8 mouse cellular contexts compared by ENCODE assay signal in genomic region chr5:59996698-59997097, GRCm38 (mm10).
DNase-seq lines count a peak whose midpoint lies in the region; ATAC-seq and TF ChIP-seq lines count a peak whose summit lies in the region.
"Had no signal": no experiment of that assay in that cellular context is flagged by ENCODE, and none has a peak within 500 bp of the region (broad histone marks: within the 10 kb centered on the region; RNA-seq: fewer than 3 reads in every experiment).

No protein-coding gene starts in this region.

- no peaks in the 10 kb centered on the region for H3K4me1 ChIP-seq in kidney, embryonic 16.5 days (ENCODE audit: insufficient read depth, low read length)
- no peaks in the 10 kb centered on the region for H3K4me1 ChIP-seq in cortical plate, adult 2 months (ENCODE audit: control insufficient read depth, insufficient read depth, low read length)
- no peaks in the 10 kb centered on the region for H3K4me1 ChIP-seq in liver, postnatal 0 days (ENCODE audit: insufficient read depth)
- H3K4me1 ChIP-seq: limb, embryonic 12.5 days had no signal

- H3K27ac ChIP-seq in kidney, embryonic 16.5 days (ENCODE audit: low read length) = no peak overlapping the region
- H3K27ac ChIP-seq in cortical plate, adult 2 months (ENCODE audit: insufficient read depth, low read length) = no peak overlapping the region
- H3K27ac ChIP-seq in liver, postnatal 0 days (ENCODE audit: low read depth) = no peak overlapping the region
- H3K27ac ChIP-seq: limb, embryonic 12.5 days had no signal

- no peak overlapping the region for H3K4me2 ChIP-seq in kidney, embryonic 16.5 days (replicated peaks; ENCODE audit: low read depth, low read length)
- no peak overlapping the region for H3K4me2 ChIP-seq in liver, postnatal 0 days (ENCODE audit: low read depth, low read length)
- H3K4me2 ChIP-seq: limb, embryonic 12.5 days had no signal

- no peak overlapping the region for H3K4me3 ChIP-seq in kidney, embryonic 16.5 days (ENCODE audit: low read length)
- no peak overlapping the region for H3K4me3 ChIP-seq in cortical plate, adult 2 months (ENCODE audit: insufficient read depth, low read length)
- H3K4me3 ChIP-seq in liver, postnatal 0 days (ENCODE audit: low read depth, low read length) = no peak overlapping the region
- H3K4me3 ChIP-seq: limb, embryonic 12.5 days had no signal

- no peaks in the 10 kb centered on the region for H3K9me3 ChIP-seq in kidney, embryonic 16.5 days (ENCODE audit: low read length)
- no peaks in the 10 kb centered on the region for H3K9me3 ChIP-seq in liver, postnatal 0 days (ENCODE audit: low read length)
- H3K9me3 ChIP-seq: limb, embryonic 12.5 days had no signal

- no peak for TF ChIP-seq POLR2A in cortical plate, adult 2 months (IDR thresholded peaks at IDR 0.05; ENCODE audit: extremely low read depth, insufficient read depth, low read length)

- TF ChIP-seq CTCF in cortical plate, adult 2 months (IDR thresholded peaks at IDR 0.05; ENCODE audit: extremely low read depth, insufficient read depth, low read length) = peak; percentile 53
- peak; percentile 44 for TF ChIP-seq CTCF in liver, postnatal 0 days (IDR thresholded peaks at IDR 0.05; ENCODE audit: low read depth)

- peak; percentile 18 for DNase-seq in kidney, postnatal 4 days
- DNase-seq in layer of hippocampus, adult 11-12 months (ENCODE audit: low spot score) = peak; percentile 42
- no peak for DNase-seq in liver, postnatal 0 days
- DNase-seq in thymus, postnatal 36 days = no peak

- WGBS in kidney, embryonic 16.5 days = 66% methylated on average over 3 of the region's 3 CpGs
- WGBS in liver, postnatal 0 days (ENCODE audit: insufficient replicate concordance) = 29% methylated on average over 3 of the region's 3 CpGs

- no peak for ATAC-seq in kidney, embryonic 16.5 days (ENCODE audit: low FRiP score, low TSS enrichment)
- ATAC-seq in liver, postnatal 0 days = peak; percentile 60
- ATAC-seq in erythroid progenitor cell, adult 5-6 weeks (replicated peaks; ENCODE audit: low FRiP score, poor library complexity, severe bottlenecking) = no peak

- H3K27me3 ChIP-seq in kidney, embryonic 16.5 days (ENCODE audit: insufficient read depth, low read length) = no peaks in the 10 kb centered on the region
- no peaks in the 10 kb centered on the region for H3K27me3 ChIP-seq in liver, postnatal 0 days (ENCODE audit: insufficient read depth, low read length)
- H3K27me3 ChIP-seq: limb, embryonic 12.5 days had no signal

- no peak overlapping the region for H3K9ac ChIP-seq in kidney, embryonic 16.5 days (replicated peaks; ENCODE audit: low read length)
- H3K9ac ChIP-seq in liver, postnatal 0 days (replicated peaks) = no peak overlapping the region
- H3K9ac ChIP-seq: limb, embryonic 12.5 days had no signal

- no peaks in the 10 kb centered on the region for H3K36me3 ChIP-seq in kidney, embryonic 16.5 days (ENCODE audit: insufficient read depth, low read length)
- H3K36me3 ChIP-seq in liver, postnatal 0 days (replicated peaks; ENCODE audit: insufficient read depth, low read length) = no peaks in the 10 kb centered on the region
- H3K36me3 ChIP-seq: limb, embryonic 12.5 days had no signal

- TF ChIP-seq EP300 in liver, postnatal 0 days (IDR thresholded peaks at IDR 0.05; ENCODE audit: low read depth) = no peak

Comparison
In these comparisons a context has a peak if more than half of its experiments do, and no peak if none do; other contexts are left out.
1. DNase-seq: peak in kidney, postnatal 4 days (2 of 2) and layer of hippocampus, adult 11-12 months (single experiment); none in liver, postnatal 0 days (single experiment) and thymus, postnatal 36 days (0 of 2).